Mouse (Mus musculus): Measurements from ENCODE around the gene Mfsd12.

The Mfsd12 gene

DNA sequence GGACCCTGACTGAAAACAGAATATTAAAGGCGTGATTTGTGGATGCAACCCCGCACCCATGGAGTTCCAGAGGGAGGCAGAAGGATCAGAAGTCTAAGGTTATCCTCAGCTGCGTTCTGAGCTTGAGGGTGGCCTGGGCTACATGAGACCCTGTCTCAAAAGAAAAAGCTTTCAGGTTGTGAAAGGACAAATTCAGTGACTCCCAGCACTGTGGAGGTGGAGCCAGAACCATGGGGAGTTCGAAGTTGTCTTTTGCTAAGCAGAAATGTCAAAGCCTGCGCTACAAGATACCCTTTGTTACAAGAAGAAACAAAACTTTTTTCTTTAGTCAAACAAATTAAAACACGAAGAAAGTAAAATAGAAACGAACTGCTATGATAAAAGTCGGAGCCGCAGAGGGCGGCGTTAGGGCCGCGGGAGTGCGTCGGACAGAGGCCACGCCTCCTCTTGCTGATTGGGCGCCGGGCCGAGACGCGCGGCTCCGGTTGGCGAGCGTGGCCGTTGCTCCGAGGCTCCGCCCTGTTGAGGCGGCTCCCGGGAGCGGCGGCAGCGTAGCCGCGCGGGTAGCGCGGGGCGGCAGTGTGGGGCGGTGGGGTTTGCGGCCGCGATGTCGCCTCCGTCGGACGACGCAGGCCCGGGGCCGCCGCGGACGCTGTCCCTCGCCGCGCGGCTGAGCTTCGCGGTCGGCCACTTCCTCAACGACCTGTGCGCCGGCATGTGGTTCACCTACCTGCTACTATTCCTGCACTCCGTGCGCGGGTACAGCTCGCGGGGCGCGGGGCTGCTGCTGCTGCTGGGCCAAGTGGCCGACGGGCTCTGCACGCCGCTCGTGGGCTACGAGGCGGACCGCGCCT lies at the start of gene Mfsd12:
TSS of gene Mfsd12 (plus strand) at position 501 of the 854 bp plus-strand sequence.
- DNase-seq (ENCODE audit: low read depth, low spot score): peak; percentile 83

DNA sequence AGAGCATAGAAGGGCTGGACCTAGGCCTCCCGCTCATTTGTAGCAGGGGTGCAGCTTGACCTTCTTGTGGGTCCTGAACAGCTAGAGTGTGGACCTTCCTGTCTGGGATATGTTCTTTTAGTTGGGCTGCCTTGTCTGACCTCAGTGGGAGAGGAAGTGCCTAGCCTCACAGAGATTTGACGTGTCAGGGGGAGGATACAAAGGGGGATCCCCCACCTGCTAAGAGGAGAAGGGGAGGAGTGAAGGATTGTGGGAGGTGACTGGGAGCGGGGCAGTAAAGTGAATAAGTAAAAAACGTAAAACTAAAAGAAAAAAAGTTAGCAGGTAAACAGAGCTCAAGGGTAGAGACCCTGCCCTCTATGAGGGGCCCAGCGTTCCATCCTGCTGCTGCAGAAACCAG lies 47.7 kb upstream of the Mfsd12 start:
- DNase-seq (ENCODE audit: low read depth, low spot score): no peak

DNA sequence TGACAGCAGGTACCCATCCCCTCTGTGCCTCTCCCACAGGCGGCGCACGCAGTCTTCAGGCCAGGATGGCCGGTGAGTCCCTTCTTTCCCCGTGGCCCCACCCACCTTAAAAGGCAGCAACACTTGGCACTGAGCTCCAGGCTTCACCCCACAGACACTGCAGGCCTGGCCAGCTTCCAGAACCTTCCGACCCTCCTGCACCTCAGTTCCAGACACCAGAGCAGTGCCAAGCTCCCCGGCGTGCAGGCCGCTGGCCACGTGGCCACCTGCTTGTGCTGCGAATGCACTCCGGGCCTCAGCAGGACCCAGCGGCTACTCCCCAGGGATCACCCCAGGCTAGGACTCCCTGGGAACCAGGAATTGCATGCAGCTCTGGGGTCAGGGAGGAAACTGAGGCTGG lies 43.7 kb upstream of the Mfsd12 start:
- no peak for DNase-seq (ENCODE audit: low read depth, low spot score)

DNA sequence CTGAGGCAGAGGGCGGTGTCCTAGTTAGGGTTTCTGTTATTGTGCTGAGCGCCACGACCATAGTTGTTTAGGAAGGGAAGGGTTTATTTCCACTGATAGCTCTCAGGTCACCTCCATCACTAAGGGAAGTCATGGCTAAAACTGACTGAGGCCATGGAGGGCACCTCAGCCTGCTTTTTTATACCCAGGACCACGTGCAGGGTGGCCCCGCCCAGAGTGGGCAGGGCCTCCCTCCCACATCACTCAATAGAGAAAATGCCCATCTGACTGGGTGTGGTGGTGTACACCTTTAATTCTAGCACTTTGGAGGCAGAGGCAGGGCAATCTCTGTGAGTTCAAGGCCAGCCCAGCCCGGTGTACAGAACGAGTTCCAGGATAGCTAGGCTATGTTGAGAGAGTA lies 43.1 kb upstream of the Mfsd12 start:
- no peak for DNase-seq (ENCODE audit: low read depth, low spot score)

DNA sequence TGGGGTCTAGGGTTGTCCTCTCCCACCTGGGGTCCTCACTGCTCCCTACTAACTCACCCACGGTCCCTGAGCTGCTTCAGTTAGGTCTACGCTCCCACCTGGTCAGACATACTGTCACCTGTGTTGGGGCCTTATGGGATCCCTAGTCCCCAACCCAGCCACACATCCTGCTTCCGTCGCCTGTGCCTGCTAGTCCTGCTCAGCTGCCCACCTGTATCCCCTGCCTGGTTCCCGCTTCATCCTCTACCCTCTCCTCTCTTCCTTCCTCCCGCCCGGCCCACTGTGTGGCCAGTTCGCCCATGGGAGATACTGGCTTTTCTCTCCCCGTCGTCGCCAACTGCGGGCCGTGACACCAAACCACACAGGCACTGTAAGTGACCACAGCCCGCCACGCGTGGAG lies 41.7 kb upstream of the Mfsd12 start:
- DNase-seq (ENCODE audit: low read depth, low spot score): no peak

DNA sequence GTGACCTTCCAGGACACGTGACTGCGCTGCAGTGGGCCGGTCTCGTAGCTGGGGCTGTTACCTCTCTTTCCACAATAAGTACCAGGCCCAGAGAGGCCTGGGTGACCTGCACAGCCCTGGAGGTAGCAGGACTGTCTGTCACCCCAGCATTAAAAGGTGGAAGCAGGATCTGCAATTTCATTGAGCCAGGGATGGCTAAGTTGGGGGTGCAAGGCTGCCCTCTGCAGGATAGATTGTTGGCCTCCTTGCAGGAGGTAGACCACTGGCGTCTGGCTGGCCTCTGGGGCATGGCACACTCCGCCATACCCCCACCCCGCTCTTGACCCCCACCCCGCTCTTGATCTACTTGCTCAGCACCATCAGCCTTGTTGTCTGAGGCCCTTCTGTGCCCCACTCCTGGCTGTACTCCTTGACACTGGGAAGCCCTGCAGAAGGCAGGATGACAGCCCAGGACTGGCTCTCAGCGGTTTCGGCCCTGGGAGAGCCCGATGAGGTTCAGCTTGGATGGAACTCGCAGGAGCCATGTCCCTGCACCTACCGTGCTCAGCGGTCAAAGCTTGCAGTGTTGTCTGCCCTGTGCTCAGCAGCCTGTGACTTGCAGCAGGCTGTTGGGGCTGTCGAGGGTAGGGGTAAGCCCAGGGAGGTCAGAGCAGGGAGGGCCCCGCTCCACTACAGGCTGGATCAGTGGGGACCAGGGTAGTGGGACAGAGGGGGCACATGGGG lies 40.8 kb upstream of the Mfsd12 start:
- DNase-seq (ENCODE audit: low read depth, low spot score): no peak

DNA sequence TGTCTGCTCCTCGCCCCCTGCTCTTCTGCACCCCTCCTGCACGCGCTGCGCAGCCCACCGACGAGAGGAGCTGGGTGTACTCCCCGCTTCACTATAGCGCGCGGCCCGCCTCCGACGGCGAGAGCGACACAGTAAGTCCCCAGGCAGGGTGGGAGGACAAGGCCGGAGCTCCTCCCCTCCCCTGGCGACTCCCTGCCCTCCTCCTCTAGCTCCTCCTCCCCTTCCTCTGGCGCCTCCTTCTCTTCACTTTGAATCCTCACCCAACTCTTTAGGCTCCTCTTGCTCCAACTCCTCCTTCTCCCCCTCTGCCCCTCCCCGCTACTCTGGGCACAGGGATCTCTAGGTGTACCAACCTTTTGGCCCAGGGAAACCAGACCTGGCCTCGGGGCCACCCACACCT lies 40.0 kb upstream of the Mfsd12 start:
- no peak for DNase-seq (ENCODE audit: low read depth, low spot score)

DNA sequence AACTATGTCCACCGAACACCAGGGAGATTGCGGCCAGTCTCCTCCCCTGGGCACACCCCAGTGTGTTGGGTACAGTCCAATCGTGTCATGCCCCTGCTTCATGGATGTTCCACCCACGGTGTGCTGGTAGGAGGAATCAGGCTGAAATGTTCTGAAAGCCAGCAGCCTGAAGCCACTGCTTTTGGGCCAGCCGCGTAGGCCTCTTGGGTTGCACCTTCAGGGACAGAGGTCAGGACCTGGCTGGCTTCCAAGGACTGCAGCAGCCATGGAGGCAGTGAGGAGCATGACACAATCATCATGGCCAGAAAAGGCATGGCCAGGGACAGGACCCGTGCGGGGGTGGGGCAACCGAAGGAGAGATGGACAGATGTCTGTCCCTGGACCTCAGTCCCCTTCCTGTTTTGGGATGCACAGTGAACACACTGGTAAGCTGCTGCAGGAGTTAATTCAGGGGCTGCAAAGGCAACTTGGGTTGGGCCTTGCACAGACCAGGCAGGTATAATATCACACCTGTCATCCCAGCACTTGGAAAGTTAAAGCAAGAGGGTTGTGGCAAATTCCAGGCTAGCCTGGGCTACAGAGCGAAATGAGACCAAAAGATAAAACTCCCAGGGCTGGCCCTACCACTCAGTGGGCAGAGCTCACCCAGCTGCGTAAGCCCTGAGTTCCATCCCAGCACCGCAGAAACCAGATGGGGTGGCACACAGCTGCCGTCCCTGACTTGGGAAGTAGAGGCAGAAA lies 38.5 kb upstream of the Mfsd12 start:
- DNase-seq (ENCODE audit: low read depth, low spot score): no peak

DNA sequence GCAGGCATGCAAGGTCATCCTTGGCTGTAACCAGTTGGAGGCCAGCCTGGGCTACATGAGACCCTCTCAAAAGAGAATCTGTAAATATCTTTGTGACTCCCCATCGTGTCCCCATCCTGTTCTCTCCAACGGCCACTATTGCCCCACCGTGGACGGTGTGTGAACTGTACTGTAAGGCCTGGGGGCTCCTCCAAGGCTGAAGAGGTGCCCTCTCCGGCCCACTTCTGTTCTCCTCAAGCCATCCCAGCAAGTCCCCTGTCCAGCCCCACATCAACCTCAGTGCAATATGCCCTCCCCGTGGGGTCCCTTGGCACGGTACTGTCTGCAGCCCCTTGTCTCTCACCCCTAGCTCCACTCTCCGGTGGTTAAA lies 38.0 kb upstream of the Mfsd12 start:
- no peak for DNase-seq (ENCODE audit: low read depth, low spot score)

DNA sequence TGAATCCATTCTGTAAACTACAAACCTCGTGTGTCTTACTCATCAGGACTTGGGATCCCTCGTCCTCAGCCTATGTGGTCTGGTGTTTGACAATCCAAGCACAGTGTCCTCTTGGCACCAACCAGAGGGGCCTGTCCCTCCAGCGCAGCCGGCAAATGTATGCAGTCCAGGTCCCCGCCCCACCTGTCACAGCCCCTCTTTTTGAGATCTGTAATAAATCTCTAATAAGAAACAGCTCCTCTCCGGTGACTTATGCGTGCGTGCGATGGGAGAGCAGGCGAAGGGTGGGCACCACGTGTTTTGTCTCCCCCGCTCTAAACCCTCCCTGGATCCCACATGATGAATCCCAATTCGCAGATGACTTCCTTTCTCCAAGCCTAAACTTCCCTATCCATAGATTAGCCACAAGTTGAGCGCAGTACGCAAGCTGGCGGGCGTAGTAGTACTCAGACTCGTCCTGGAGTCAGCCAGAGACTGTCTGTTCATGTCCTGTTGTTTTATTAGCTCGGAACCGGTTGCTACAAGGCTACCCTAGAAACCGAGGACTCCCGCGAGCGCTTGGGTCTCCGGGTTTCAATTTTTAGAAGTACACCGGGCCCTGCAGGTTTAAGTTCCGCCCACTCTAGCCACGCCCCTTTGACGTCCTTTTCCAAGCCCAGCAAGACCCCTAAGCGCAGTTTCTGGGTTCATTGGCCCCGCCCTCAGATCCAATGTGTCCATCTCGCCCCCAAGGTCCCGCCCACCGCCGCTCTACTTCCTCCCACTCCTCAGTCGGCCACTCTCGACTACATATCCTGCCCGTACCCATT lies 37.3 kb upstream of the Mfsd12 start:
- peak; percentile 98 for DNase-seq (ENCODE audit: low read depth, low spot score)

DNA sequence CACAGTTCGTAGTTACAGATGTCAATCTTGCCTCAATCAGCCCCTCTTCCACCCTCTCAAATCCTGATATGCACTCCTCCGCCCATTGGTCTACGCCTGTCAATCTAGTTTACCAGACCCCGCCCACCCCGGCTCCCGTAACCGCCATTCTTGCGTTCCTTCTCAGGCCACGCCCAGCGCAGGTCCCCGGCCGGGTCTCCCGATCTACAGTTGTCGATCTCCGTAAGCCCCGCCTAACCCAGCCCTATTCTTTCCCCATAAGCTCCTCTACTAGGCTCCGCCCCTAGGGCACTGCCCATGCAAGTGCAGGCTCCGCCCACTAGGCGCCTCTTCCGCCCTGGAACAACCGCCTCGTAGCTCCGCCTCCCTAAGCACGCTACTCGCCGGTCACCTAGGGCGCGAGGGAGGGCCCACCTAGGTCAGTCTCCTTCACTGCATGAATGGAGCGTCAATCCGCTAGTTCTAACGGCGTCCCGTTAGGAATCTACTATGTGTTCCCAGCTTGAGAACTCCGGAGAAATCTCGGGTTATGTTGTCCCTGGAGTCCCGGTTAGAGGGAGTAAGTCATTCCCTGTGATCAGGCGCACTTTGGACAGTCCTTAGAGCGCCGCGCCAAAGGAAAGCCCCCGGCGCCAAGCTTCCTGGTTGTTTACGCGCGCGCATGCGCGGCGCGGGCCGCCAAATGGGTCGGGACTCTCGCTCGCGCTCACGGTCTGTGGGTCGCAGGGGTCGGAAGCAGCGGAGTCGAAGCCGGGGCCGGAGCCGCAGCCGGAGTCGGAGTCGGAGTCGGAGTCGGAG lies 36.5 kb upstream of the Mfsd12 start, which contains the start of gene Cactin:
TSS of gene Cactin (plus strand) at position 554 of the 798 bp plus-strand sequence.
- DNase-seq (ENCODE audit: low read depth, low spot score): peak; percentile 100

DNA sequence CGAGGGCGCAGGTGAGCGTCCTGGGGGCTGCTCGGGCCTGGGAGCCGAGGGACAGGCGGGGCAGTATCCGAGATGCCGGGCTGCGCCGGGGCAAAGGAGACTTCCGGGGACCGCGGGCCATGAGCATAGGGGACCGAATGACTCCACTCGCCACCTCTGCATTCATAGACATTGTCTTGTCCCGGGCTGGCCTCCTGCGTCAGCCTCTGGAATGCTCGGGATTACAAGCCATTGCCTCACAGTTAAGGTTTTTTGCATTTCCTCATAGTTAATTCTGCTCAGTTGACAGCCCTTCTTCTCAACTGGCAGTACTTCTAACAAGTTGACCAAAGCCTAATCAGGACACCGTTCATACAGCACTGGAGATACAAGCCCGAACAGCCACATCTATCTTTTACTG lies 35.9 kb upstream of the Mfsd12 start:
- DNase-seq (ENCODE audit: low read depth, low spot score): no peak

DNA sequence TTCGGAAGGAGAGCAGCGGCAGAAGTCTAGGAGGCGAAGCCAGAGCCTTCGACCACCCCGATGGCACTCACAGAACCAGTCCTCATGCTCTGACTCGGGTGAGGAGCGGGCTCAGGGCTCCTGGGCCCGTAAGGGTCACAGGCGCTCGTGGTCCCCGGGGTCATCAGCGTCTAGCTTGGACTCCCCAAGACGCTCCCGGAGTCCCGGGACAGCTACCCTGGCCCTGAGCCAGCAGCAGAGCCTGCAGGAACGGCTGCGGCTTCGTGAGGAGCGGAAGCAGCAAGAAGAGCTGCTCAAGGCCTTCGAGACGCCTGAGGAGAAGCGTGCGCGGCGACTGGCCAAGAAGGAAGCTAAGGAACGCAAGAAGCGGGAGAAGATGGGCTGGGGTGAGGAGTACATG lies 34.8 kb upstream of the Mfsd12 start:
- no peak for DNase-seq (ENCODE audit: low read depth, low spot score)

DNA sequence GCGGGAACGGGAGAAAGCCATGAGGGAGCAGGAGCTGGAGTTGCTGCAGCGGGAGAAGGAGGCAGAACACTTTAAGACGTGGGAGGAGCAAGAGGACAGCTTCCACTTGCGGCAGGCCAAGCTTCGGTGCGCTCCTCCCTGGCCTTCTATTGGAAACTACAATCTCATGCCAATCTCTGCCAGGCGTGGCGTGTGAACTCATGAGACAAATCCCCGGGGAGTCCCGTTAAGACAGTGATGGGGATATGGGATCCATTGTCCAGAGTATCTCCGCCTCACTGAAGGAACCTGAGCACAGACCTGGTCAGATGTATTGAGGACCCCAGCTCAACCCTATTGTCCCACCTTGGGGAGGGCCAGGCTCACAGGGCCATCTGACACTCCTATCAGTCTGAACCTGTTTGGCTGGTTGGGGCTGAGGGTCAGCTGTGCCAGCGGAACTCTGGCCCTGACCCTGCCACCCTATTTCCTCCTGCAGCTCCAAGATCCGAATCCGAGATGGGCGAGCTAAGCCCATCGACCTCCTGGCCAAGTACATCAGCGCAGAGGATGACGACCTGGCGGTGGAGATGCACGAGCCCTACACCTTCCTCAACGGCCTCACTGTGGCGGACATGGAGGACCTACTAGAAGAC lies 34.0 kb upstream of the Mfsd12 start:
- no peak for DNase-seq (ENCODE audit: low read depth, low spot score)

DNA sequence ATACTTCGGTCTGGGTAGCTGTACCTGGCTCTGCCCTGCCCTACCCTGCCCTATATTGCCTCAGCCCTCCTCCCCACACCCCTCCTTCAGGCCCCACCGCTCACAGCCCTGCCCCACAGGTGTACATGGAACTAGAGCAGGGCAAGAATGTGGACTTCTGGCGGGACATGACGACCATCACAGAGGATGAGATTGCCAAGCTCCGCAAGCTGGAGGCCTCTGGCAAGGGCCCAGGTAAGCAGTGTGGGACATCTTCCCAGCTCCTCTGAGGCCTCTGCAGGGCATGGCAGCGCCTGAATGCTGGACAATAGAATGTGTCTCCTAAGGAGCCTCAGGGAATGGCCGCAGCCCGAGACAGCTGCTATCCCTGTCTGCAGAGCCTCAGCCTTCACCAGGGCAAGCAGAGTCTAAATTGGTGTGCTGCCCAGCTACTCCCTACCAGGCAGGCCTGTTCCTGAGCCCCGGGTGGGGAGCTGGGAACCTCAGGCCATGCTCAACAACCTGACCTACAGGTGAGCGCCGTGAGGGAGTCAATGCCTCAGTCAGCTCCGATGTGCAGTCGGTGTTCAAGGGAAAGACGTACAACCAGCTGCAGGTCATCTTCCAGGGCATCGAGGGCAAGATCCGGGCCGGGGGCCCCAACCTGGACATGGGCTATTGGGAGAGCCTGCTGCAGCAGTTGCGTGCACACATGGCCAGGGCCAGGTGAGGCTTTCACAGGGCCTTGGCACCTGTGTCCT lies 33.3 kb upstream of the Mfsd12 start:
- DNase-seq (ENCODE audit: low read depth, low spot score): no peak

DNA sequence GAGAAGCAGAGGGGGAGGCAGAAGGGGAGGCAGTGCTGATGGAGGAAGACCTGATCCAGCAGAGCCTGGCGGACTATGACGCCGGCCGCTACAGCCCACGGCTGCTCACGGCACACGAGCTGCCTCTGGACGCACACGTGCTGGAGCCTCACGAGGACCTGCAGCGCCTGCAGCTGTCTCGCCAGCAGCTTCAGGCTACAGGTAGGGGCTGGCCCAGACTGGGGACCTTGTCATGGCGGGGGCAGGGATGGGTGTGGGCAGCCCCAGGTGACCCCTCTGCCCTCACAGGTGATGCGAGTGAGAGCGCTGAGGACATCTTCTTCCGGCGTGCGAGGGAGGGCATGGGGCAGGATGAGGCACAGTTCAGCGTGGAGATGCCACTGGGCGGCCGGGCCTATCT lies 32.1 kb upstream of the Mfsd12 start:
- DNase-seq (ENCODE audit: low read depth, low spot score): no peak

DNA sequence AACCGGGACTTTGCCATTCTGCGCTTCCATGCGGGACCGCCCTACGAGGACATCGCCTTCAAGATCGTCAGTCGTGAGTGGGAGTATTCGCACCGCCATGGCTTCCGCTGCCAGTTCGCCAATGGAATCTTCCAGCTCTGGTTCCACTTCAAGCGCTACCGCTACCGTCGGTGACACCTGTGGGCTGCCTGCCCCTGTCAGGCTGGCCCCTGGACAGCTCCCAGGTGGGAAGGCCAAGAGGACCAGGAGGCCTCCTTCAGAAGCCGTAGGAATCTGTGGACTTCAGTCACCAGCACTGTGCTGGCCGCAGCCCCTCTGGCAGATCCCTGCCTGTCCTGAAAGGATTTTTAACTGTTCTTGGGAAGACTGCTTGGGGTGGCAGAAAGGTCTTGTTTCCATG lies 31.5 kb upstream of the Mfsd12 start:
- no peak for DNase-seq (ENCODE audit: low read depth, low spot score)

DNA sequence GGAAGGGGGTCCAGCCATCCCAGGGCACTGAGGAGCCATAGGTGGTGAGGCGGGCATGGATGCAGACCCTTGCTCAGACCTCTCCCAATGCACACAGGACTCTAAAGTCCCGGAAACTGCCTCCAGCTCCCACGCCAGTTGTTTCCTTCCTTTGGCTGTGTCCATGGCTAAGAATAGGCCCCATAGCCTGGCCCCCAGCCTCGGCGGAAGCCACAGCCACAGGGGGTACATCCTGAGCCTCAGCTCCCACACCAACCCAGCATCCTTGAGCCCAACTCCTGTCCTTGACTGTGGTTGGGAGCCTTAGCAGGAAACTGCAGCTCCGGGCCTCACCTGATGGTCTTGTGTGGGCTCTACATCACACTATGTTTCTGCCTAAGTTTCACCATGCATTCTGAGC lies 30.4 kb upstream of the Mfsd12 start:
- no peak for DNase-seq (ENCODE audit: low read depth, low spot score)

DNA sequence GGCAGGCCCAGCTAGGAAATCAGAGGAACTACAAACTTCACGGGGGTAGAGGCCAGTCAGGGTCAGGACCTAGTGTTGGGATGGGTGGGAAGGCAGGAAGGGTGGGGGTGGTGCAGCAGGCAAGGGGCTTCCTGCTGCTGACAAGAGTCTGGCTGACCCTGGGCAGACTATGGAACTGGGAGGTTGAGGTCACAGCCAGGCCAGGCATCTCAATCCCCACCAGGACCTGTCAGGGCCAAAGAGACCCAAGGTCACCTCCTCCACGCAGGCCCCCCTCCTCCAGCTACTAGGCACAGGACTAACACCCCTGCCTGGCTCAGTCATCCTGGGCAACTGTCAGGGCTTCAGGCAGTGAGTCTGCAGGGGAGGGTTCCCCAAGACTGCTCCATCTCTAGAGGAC lies 29.3 kb upstream of the Mfsd12 start:
- no peak for DNase-seq (ENCODE audit: low read depth, low spot score)

DNA sequence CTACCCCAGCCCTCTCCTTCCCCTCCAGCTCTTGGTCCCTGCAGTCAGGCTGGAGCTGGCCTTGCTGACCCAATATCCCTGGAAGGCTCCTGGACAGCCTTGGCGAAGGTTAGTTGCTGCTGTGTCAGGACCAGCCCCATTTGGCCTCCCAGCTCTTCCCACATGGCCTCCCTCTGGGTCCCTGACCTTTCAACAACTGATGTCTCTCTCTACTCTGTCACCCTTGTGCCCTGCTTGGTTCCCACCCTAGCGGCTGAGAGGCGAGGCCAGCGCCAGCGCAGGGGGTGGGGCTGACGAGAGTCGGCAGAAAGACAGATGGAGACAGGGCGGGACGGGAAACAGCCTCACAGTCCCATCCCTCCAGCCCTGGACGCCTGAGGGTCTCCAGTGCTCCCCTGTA lies 28.9 kb upstream of the Mfsd12 start, which contains the start of gene Tbxa2r:
TSS of gene Tbxa2r (plus strand) at position 346 of the 400 bp plus-strand sequence.
- no peak for DNase-seq (ENCODE audit: low read depth, low spot score)
